Mouse (Mus musculus): Measurements from ENCODE around the gene Fchsd2.
"Not testable (repeated sequence)": the region's sequence is repeated elsewhere in the genome, so short reads cannot be mapped to it uniquely, and the experiment has no call there.

The Fchsd2 gene

DNA sequence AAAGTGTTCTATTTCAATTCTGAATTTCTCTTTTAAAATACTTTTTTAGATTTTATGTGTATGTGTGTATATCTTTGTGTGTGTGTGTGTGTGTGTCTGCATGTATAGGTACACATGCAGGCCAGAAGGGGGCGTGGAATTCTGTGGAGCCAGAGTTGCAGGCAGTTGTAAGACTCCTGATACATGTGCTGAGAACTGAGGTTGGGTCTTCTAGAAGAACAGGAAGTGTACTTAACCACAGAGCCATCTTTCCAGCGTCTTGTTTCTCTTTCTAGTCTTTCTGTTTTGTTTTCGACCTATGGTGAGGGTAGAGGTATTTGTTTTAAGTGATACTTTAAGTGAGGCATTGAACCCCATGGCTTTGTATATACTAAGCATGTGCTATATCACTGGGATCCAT lies 20.7 kb downstream of the Fchsd2 start:
- DNase-seq (ENCODE audit: extremely low read depth, low read depth) = peak; percentile 38

DNA sequence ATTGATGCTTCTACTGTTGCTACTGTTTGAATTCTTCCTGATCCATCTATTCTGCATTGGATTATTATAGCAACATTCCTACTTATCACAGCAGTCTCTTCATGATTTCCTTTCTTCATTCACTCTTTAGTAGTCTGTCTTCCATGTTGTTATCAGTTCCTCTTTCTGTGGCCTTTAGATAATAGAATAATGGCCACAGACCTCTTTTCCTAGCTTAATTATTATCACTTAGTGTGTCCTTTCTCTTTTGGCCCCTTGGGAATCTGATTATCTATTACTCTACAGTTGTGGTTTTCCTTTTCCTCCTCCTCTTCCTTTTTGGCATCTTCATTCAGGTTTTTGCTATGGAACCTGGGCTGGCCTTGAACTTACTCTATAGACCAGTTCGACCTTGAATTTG lies 21.7 kb downstream of the Fchsd2 start:
- DNase-seq (ENCODE audit: extremely low read depth, low read depth) = no peak

DNA sequence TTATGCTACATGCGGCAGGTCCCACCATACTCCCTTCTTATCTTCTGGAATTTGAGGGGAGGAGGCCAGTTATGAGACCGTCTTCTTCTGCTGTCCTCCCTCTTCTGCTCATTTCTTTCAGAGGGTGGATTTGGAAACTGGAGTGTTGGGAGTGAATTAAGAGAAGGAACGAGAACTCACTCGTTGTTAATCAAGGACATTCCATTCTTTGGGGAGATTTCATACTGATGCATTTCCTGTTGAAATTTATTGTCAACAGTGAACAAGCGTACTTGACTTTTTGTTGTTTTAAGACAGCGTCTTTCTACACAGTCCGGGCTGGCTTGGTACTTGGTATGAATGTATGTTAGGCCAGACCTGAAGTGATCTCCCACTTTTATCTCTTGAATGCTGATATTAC lies 26.7 kb downstream of the Fchsd2 start:
- DNase-seq (ENCODE audit: extremely low read depth, low read depth) = no peak

DNA sequence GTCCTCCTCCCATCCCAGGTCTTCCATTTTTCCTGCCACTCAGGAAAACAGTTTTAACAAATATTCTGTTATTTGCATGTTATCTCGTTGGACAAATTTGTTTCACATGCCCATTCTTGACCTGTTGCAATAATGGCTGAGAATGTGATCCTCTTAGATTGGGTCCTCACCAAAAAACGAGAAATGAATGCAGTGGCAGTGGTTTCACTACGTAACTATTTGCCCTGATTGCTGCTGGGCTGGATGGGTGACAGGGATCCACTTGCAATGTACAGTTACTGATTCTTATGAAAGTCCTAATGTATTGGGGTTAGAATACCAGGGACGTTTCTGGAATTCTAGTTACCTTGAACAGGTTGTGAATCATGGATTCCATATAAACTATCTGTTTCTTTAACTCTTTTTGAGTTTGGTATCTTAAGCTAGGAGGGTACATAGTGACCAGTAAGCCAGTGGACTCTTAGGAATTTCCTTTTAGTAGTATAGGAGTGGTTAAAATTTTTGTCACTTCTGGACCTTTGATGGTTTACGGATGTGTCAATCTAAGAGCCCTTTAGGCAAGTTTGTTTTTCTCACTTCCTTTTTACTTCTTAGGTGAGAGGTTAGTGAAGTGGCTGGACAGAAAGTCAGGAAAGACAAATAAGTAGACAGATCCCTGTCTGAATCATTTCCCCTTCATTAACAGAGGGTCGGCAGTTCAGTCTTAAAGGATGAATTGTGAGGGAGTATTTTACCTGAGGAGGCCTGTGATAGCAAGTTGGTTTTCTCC lies 31.1 kb downstream of the Fchsd2 start:
- DNase-seq (ENCODE audit: extremely low read depth, low read depth) = no peak

DNA sequence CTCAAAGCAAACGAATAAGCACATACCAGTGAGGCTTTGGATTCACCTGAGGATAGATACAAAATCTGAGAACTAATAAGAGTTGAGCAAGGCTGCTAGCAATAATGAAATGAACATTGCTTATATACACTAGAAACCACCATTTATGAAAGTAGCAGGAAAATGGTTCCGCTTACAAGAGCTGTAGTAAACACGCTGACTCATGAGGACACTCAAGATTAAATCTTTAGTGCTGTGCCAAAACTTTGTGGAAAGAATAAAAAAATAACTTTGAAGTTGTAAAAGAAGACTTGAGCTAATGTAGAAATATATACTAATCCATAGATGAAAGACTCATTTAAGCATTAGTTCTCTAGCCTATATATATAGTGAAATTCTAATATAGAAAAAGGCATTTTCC lies 35.1 kb downstream of the Fchsd2 start:
- no peak for DNase-seq (ENCODE audit: extremely low read depth, low read depth)

DNA sequence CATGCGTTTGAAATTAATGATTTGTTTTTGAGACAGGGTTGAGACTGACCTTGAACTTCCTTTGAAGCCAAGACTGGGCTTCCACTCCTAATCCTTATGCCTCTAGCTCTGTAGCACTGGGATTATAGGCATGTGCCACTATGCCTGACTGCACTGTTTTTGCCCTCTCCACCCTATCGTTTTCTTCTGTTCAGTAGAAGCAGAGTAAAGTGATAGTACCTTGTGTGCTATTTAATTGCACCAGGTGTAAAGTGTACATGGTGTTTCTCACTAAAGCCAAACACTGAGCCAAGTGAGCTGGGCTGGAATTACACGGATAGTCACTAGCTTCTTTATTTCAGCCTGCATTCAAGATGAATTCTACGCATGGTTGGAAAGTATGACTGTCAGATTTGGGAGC lies 35.9 kb downstream of the Fchsd2 start:
- no peak for DNase-seq (ENCODE audit: extremely low read depth, low read depth)

DNA sequence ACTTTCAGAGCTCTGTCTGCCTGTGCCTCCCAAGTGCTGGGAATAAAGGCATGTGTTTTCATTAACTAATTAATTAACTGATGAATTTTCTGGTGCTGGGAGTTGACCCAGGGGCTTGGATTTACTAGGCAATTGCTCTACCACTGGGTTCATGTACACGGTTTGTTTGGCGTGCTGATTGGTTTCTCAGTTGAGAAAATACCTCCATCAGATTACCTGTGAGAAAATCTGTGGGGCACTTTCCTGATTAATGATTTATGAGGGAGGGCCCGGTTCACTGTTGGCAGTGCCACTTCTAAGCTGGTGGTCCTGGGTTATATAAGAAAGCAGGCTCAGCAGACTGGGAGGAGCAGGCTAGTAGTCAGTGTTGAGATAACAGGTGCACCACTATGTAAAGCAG lies 38.0 kb downstream of the Fchsd2 start:
- DNase-seq (ENCODE audit: extremely low read depth, low read depth) = no peak

DNA sequence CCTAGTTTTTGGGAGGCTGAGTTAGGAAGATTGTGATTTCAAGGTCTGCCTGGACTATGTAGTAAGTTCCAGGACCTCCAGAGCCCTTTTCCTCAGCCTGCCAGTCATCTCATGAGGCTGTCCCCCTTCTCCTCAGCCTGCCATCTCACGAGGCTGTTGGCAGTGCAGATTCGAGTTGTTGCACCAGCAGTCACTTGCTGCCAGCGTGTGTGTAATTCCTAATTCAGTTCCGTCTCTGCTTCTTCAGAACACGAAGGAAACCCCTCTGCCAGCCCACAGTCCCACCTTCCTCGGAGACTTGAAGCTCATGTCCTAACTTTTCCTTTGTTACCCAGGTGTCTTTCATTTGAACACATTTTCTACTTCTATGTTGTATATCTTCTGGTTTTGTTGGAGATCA lies 38.6 kb downstream of the Fchsd2 start:
- no peak for DNase-seq (ENCODE audit: extremely low read depth, low read depth)

DNA sequence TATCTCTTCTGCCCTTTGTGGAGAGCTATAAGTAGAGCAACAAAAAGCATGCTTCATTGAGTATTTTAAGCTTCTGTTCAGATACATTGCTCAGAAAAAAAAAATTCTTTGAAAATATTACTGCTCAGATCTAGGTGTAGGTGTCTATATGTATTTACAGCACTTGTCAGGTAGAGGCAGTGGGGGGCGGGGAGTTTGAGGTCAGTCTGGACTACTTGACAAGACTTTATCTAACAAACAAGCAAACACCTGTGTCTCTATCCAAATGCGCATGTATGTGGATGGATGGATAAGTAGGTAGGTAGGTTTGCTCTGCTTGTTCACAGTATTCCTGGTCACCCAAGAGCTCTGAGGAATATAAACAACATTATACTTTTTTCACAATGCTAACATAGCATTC lies 40.9 kb downstream of the Fchsd2 start:
- no peak for DNase-seq (ENCODE audit: extremely low read depth, low read depth)

DNA sequence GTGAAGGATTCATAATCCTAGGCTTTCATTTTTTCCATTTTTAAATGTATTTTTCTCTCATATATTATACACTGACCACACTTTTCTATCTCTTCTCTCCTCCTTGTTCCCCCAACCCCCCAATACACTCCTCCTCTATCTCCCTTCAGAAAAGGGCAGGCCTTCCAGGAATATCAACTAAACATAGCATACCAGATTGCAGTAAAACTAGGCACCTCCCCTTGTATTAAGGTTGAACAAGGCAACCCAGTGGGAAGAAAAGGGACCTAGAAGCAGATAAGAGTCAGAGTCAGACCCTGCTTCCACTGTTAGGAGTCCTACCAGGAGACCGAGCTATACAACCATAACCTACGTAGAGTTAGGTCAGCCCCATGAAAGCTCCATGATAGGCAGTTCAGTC lies 41.5 kb downstream of the Fchsd2 start:
- DNase-seq (ENCODE audit: extremely low read depth, low read depth) = no peak

DNA sequence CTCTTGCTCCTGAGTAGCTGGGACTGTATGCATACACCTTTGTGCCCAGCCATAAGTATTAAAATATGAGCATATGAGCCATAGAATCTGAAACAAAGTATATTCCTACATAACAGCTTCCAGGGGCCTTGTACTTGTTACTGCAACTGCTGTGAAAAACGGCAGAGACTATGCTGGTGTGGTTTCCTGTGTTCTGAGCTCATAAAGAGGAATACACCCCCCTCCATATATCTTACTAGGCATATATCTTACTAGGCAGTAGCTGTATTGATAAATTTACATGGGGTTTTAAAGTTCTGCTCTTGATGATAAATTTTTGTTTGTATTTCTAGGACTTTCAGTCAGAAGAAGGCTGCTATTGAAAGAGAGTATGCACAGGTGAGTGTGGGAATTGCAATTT lies 46.2 kb downstream of the Fchsd2 start:
- no peak for DNase-seq (ENCODE audit: extremely low read depth, low read depth)

DNA sequence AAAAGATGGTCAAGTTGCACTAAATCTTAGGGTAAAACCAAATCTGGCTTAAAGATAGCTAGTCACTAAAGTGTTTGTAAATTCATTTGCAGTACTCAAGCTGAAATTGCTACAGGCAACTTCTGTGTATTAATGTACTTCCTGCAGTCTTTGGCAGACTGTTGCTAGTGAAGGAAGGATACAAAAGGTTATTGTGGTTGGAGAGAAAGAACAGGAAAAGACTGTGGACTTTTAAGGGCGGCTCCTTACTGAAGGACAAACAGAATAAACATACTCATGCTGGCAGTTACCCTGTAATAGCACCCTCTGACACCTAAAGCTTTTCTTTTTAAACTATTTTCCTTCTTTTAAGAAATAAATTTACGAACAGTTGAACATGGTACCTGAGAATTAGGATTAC lies 50.2 kb downstream of the Fchsd2 start:
- DNase-seq (ENCODE audit: extremely low read depth, low read depth) = no peak

DNA sequence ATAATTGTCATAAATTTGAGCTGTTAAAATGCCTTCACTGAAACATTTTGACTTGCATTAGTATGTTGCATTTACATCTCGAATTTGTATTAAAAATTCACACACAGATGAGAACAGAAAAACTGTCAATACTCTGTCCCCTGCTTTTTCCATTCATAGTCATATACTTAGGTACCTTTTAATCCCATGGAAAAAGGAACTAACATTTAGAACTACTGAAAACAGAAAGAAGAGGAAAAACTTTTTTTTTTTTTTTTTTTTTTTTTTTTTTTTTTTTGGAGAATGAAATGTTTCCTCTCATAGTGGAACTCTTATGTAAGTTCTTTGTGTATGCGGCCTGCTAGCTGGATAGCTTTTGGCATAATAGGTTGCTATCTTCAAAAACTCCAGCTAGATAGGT lies 51.6 kb downstream of the Fchsd2 start:
- no peak for DNase-seq (ENCODE audit: extremely low read depth, low read depth)

DNA sequence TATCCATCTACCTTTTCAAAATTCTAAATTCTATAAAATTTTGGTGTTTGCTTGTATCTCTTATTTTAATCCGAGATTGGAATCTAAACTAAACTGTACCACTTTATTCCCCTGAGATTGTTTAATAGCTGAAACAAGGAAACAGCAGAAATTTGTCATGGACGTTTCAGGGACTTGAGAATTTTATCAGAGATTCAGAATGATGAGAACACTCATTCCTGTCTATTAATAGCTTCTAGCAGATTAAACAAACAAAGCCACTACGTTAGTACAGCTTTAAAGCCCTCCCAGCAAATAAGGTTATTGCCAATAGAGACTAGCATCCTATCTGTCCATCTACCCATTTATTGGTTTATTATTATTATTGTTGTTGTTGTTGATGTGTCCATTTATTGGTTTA lies 56.4 kb downstream of the Fchsd2 start:
- DNase-seq (ENCODE audit: extremely low read depth, low read depth) = no peak

DNA sequence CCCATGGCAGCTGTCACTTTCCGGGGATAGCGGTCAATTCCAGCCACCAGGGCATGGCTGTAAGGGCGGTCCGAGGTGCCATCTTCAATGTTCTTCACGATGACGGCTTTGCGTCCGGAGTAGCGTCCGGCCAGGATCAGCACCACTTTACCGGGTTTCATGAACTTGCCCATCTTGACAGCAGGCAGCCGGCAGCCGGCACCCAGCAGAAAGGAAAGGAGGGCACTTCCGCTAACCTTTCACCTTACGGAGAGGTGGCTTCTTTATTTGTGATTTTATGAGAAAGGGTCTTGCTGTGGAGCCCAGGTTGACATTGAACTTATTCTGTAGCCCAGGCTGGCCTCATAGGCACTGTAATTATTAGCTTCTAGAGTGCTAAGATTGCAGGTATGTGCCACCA lies 62.2 kb downstream of the Fchsd2 start:
- not testable (repeated sequence) for DNase-seq (ENCODE audit: extremely low read depth, low read depth)

DNA sequence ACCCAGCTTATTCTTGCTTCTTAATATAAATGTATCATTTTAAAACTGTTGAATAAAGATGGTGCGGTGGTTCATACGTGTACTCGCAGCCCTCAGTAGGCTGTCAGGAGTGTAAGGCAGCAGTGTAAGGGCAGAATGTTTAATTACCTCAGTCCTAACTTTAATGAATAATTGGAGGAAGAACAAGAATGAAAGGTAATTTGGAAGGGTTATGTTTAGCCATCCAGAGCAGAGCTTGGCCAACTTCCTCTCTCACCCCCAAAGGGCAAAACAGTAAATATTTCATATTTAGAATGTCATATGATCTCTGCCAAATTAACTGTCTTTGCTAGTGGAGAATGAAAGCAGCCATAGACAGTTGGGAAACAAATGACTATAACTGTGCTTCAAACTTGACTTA lies 62.6 kb downstream of the Fchsd2 start:
- DNase-seq (ENCODE audit: extremely low read depth, low read depth) = no peak

DNA sequence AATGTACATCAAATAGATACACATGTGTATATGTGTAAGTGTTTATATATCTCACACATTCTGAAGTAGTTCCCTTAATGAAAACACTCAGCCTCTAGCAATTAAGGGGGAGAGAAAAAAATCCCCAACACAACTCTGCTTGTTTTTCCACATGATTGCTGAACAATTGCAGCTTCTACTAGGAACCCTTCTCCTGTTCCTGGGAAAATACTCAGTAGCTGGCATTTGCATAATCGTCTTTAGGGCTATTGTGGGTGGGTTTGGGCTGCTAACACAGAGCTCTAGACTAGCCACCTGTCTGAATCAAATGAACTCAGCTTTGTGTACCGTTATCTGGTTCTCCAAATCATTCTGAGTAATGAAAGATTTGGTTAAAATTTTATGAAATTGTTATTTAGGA lies 67.6 kb downstream of the Fchsd2 start:
- no peak for DNase-seq (ENCODE audit: extremely low read depth, low read depth)

DNA sequence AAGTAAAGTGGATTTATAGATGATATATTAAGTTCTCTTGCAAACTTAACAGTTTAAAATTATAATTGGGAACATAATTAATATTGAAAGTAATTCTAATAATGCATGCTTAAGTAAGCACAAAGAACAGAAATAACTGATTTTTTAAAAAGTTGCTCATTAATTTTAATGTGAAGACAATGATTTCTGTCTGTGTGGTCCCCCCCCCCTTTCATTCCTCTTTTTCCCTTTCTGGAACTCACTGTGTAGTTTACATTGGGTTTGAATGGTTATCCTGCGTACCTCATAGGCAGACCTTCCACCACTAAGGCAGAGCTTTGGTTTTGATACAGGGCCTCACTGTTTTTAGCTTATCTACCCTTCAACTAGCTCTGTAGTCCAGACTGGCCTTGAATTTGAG lies 70.1 kb downstream of the Fchsd2 start:
- DNase-seq (ENCODE audit: extremely low read depth, low read depth) = no peak

DNA sequence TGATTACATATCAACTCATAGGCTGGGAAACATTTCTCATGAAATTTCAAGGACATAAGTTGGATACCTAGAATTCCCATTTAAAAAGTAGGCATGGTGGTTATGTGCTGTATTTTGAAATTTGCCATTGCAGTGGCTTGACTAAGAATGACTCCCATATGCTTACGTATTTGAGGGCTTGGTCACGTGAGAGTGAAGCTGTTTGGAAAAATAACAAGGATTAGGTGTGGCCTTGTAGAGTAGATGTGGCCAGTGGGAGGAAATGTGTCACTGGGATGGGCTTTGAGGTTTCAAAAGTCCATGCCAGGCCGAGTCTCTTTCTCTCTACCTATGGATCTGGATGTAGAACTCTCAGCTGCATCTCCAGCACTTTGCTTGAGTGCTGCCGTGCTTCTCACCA lies 71.2 kb downstream of the Fchsd2 start:
- no peak for DNase-seq (ENCODE audit: extremely low read depth, low read depth)

DNA sequence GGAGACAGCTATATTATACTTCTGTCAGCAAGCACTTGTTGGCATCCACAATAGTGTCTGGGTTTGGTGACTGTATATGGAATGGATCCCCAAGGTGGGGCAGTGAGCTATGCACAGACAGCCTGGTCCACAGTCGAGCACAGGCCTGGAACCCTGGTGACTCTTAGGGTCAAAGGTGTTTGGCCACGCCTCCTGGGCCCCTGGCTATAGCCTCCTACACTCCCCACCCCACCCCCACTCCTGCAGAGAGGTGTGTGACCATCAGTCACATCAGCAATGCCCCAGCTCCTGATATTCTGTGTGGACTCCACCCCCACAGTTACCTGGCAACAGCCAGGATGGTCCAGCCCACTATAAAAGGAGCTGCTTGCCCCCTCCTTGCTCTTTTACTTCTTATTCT lies 73.9 kb downstream of the Fchsd2 start:
- no peak for DNase-seq (ENCODE audit: extremely low read depth, low read depth)

DNA sequence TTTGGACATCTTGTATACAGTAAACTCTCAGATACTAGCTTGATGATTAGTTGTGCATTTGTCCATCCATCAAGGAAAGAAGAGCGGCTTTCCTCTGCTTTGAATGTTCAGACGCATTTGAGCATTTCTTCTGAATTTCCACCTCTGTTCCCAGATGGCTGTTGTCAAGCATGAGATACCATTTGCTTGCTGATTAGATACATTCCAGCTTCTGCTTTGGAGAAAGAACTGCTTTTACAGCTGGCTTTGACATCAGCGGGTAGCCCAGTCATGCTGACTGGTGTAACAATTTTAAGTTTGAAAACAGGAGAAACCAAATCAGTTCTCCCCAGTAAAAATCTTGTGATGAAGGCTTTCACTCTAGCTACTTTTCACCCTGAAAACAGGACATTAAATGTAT lies 77.8 kb downstream of the Fchsd2 start:
- DNase-seq (ENCODE audit: extremely low read depth, low read depth) = no peak

DNA sequence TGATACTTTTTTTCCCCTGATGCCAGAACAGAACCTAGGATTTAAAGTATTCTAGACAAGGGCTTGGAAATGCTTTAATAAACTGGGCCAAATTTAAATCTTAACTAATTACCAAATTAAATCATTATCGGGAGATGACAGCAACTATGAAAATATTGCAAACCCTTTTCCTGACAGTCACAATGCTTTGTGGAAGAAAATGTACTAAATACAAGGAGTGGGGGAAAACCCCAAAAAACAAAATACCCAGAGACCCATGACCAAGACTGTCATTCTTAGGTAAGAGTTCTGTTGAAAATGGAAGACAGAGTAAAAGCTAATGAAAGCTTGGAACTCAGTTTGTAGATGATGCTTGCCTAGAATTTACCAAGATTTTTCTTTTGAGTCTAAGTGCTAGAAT lies 78.3 kb downstream of the Fchsd2 start:
- DNase-seq (ENCODE audit: extremely low read depth, low read depth) = no peak

DNA sequence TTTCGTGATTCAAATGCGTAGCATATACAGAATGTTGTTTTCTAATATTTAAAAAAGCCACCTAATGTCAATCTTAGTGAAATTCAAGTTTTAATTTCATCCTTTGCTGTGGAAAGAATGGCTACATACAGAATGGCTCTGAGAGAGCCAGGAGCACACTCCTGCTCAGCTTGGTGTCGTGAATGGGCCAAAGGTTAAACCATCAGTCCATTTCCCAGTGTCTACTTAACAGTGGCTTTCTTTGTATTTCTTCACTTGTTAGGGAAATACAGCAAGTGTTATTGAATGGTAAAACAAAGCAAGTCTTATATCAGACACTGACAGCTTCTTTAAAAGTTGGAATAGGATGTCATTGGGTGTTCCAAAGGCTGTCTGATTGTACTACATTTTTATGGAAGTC lies 80.7 kb downstream of the Fchsd2 start:
- DNase-seq (ENCODE audit: extremely low read depth, low read depth) = no peak

DNA sequence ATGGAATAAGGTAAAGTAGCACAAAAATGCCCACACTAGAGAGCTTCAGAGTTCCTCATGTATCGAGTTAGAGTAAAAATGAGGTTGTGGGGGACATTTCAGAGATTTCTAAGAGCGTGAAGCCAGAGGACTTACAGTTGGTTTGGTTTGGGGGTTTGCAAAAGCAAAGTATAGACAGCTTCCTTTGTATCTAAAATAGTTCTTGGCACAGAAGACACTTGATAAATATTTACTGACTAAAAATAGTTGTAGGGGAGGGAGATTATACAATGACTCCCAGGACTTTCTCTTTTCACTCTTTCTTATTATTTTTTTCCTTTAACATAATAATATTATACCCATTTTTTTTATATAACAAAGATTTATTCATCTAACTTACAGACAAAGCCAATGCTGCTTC lies 86.1 kb downstream of the Fchsd2 start:
- no peak for DNase-seq (ENCODE audit: extremely low read depth, low read depth)

All from MEL-GATA-1-ER (cell line).